Mouse (Mus musculus) hindbrain, embryonic 13.5 days (tissue): Measurements from ENCODE around the gene Rxfp3. TPM values are rescaled to one million over a fixed set of nuclear protein-coding genes. Genes with fewer than 3 reads are reported as not detected.

Experiments used
- ATAC-seq: fragments of 200-750 bp; cut with Nextera tagmentation; 2 replicates; pipeline ENCODE4 v1.8.0; 2017; ENCODE audit warnings: moderate TSS enrichment; ENCODE audit not compliant: low FRiP score
- H3K27ac ChIP-seq: fragments of 300-500 bp; sonication (generic); 2 replicates; pipeline ENCODE4 v1.5.1; 2015; ENCODE audit warnings: inconsistent platforms, mild to moderate bottlenecking, moderate library complexity
- H3K27me3 ChIP-seq: fragments of 300-500 bp; sonication (generic); 2 replicates; pipeline ENCODE4 v1.6.1; 2015; ENCODE audit warnings: mild to moderate bottlenecking, inconsistent platforms
- H3K36me3 ChIP-seq: fragments of 300-500 bp; sonication (generic); 2 replicates; pipeline ENCODE4 v1.6.1; 2015; ENCODE audit warnings: mild to moderate bottlenecking, inconsistent platforms
- H3K4me1 ChIP-seq: fragments of 300-500 bp; sonication (generic); replicated peaks from 2 replicates; pipeline ENCODE4 v1.6.1; 2015; ENCODE audit warnings: inconsistent platforms
- H3K4me2 ChIP-seq: fragments of 300-500 bp; sonication (generic); 2 replicates; pipeline ENCODE4 v1.6.1; 2015; ENCODE audit warnings: inconsistent platforms, mild to moderate bottlenecking, moderate library complexity
- H3K4me3 ChIP-seq: fragments of 300-500 bp; sonication (generic); 2 replicates; pipeline ENCODE4 v1.5.1; 2015; ENCODE audit warnings: mild to moderate bottlenecking, inconsistent platforms
- H3K9ac ChIP-seq: fragments of 300-500 bp; sonication (generic); 2 replicates; pipeline ENCODE4 v1.6.1; 2015; ENCODE audit warnings: mild to moderate bottlenecking, inconsistent platforms
- H3K9me3 ChIP-seq: fragments of 300-500 bp; sonication (generic); 2 replicates; pipeline ENCODE4 v1.6.1; 2016; ENCODE audit warnings: inconsistent platforms
- WGBS: fragments of 180-500 bp; shearing (Covaris S2); methylation state at CpG from one replicate; pipeline ENCODE4 v1.1.7; 2015; 5-methylcytosine and 5-hydroxymethylcytosine counted together
- polyA plus RNA-seq: library from polyadenylated mRNA; unstranded; fragments of >200 nt; fragmentation: Nextera tagmentation; extraction: Ambion mirVana; gene quantifications from 2 replicates; pipeline ENCODE4 v1.2.1, GENCODE M21; 2015

The Rxfp3 gene
- polyA plus RNA-seq = 3.9 and 4.2 TPM in 2 replicates

DNA sequence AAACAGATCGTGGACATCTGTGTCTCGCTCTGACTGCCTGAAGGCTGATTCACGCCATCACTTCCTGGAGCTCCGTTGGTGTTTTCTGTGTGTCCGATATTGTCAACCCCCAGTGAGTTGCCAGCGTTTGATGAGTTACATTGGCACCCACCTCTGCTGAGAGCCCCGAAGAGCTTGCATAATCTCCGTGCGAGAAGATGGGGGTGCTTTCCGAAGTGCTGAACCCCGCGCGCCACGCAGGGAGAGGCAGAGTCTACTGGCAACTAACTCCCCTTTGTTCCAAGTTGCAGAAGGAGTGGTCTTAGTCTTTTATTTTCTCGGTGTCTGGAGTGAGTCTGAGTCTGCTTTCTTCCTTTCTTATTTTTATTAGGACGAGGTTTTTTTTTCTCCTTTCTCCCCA is at the start of gene Rxfp3:
Rxfp3 (minus strand) TSS at position 281 of the 400 bp plus-strand sequence.
- Histone ChIP-seq H3K4me3 (peak within 1 kb of the TSS; percentile 43), H3K4me1 (peaks cover 25% of the 10 kb centered on the region), H3K4me2 (peak within 1 kb of the TSS; percentile 80), H3K9me3 (no peaks in the 10 kb centered on the region), H3K36me3 (no peaks in the 10 kb centered on the region), H3K27ac (no peak within 1 kb of the TSS), H3K27me3 (peaks cover 53% of the 10 kb centered on the region), H3K9ac (peak within 1 kb of the TSS; percentile 63)
- no peak for ATAC-seq
- WGBS = 3% methylated on average over 16 of the region's 16 CpGs

DNA sequence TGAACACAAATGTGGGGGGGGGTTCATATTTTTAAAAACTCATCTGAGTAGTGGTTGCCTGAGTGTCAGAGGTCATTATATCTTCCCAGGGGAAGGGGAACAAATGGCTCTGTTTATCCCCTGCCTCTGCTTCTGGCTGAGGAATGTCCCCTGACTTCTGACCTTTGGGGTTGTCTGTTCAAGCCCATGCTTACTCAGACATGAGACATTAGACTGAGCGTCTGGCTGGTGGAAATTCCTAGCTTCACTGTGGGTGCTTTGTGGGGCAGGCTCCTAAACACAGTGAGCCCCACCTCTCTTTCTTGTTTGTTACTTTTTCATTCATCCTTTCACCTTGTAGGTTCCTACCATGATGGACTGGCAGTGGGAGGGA is 47.2 kb upstream of the Rxfp3 start:
- Histone ChIP-seq H3K4me2 (no peak overlapping the region), H3K36me3 (no peaks in the 10 kb centered on the region), H3K9me3 (no peaks in the 10 kb centered on the region), H3K4me3 (no peak overlapping the region), H3K27me3 (no peaks in the 10 kb centered on the region), H3K4me1 (peaks cover 22% of the 10 kb centered on the region), H3K27ac (peak overlapping the region; percentile 32; the same call in 1 of the 2 replicates), H3K9ac (no peak overlapping the region)
- 13% methylated on average over 1 of the region's 1 CpGs for WGBS
- no peak for ATAC-seq

DNA sequence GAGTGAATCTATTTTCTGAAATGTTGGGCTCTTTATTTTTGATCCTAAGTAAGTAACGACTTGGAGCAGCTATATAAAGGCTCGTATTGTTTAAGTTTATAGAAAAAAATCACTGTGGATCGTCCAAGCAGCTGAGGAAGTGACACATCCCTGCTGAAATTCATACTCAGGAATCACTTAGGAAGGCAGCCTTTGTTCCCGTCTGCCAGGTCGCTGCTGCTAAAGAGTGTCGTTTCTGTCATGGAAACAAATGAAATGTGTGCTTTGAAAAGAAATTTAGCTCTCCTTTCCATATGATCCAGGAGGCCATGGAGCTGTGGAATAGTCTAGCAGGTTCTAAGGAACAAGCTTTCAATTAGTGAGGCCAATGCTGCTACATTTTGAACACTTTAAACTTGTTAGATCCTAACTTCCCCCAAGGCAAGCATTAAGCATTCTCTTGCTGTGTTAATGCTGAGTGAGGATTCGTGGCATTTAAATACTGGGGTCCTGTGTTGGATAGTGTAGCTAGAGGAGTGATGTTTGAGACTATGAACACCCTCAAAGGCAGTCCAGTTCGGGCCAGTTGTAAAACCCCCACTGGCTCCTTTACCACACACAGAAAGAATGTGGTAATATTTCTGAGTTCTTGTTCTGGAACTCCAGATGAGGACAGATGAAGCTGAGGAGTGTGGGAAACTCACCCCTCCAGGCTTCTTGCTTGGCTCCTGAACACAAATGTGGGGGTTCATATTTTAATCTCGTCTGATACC is 46.6 kb upstream of the Rxfp3 start:
- H3K4me2 ChIP-seq = no peak overlapping the region
- no peaks in the 10 kb centered on the region for H3K9me3 ChIP-seq
- no peaks in the 10 kb centered on the region for H3K27me3 ChIP-seq
- no peak for ATAC-seq
- H3K27ac ChIP-seq = peak overlapping the region; percentile 32; the same call in 1 of the 2 replicates
- peaks cover 22% of the 10 kb centered on the region for H3K4me1 ChIP-seq
- no peak overlapping the region for H3K9ac ChIP-seq
- no peaks in the 10 kb centered on the region for H3K36me3 ChIP-seq
- H3K4me3 ChIP-seq = no peak overlapping the region
- 31% methylated on average over 9 of the region's 9 CpGs for WGBS

DNA sequence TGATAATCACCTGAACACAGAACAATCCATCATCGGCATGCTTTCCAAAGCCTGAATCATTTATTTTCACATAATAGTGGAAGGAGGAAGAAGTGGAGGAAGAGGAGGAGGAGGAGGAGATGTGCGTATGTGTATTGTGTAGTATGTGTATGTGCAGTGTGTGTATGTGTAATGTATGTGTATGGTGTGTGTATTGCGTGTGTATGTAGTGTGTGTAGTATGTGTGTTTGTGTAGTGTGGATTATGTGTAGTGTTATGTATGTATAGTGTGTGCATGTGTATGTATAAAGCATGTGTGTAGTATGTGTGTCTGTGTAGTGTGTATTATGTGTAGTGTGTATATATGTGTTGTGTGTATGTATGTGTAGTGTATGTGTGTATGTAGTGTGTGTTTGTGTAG is 45.9 kb upstream of the Rxfp3 start:
- Histone ChIP-seq H3K9me3 (no peaks in the 10 kb centered on the region), H3K4me1 (peaks cover 22% of the 10 kb centered on the region), H3K9ac (no peak overlapping the region), H3K36me3 (no peaks in the 10 kb centered on the region), H3K4me3 (no peak overlapping the region), H3K27me3 (no peaks in the 10 kb centered on the region), H3K4me2 (no peak overlapping the region), H3K27ac (peak overlapping the region; percentile 48; the same call in 1 of the 2 replicates)
- ATAC-seq = peak; percentile 48
- 77% methylated on average over 3 of the region's 3 CpGs for WGBS

DNA sequence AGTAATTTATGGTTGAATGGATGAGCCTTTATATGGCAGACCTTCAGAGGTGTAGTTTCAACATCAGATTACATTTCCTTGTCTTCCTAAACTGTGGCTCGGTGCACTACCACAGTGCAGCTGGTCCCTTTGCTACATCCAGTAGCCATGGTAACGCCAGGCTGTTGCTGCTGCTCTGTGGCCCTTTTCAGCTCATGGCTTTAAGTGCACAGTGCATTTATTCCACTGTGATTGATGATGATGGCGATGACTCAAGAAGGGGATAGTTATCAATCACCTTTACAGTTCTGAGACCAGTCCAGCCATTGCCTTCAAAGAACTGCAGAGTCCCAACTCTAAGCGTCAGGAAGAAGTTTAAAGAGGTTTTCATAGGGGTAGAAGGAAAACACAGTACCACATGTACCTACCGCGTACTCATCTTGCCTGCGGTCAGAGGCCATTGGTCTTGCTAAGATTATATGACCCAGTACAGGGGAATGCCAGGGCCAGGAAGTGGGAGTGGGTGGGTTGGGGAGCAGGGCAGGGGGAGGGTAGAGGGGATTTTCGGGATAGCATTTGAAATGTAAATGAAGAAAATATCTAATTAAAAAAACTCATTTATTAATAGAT is 45.3 kb upstream of the Rxfp3 start:
- no peak overlapping the region for H3K4me3 ChIP-seq
- no peak overlapping the region for H3K9ac ChIP-seq
- 0 out of 2 replicates have a peak overlapping the region, but pooled peaks have one; percentile 13 for H3K4me2 ChIP-seq
- no peaks in the 10 kb centered on the region for H3K27me3 ChIP-seq
- peaks cover 24% of the 10 kb centered on the region for H3K4me1 ChIP-seq
- no peaks in the 10 kb centered on the region for H3K36me3 ChIP-seq
- H3K9me3 ChIP-seq = no peaks in the 10 kb centered on the region
- peak; percentile 94 for ATAC-seq
- peak overlapping the region; percentile 48 for H3K27ac ChIP-seq
- 36% methylated on average over 8 of the region's 8 CpGs for WGBS

DNA sequence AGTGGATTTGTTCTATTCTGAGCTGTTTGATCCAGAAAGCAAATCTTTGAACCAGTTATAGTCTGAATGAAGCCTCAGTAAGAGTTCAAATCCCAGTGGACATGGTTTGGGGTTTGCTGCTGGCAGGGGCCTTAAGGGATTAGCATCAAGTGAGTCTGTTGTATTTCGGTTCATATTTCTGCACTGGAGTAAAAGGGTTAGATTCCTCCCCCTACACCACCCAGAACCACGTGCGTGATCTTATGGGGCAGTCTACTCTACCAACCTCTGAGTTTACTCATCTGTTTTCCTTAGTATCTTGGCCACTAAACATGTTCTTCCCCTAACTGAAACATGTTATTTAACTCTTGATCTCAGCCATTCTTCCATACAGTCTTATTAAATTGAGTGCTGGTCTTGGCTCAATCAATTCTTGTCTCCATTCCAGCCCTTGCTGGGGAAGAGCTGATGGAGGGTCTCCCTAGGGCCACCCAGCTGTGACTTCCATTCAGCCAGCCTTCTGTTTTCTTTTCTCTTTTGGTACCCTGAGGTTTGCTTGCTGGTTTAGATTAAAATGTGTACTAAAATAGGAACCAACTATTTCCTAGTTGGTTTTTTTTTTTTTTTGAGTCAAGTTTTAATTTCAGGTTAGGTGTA is 38.1 kb upstream of the Rxfp3 start:
- H3K4me1 ChIP-seq = 0 out of 2 replicates have a peak, but pooled peaks cover 4% of the 10 kb centered on the region
- no peaks in the 10 kb centered on the region for H3K27me3 ChIP-seq
- no peak overlapping the region for H3K9ac ChIP-seq
- H3K4me3 ChIP-seq = no peak overlapping the region
- no peak for ATAC-seq
- WGBS = 83% methylated on average over 3 of the region's 3 CpGs
- H3K27ac ChIP-seq = no peak overlapping the region
- no peak overlapping the region for H3K4me2 ChIP-seq
- H3K36me3 ChIP-seq = no peaks in the 10 kb centered on the region
- no peaks in the 10 kb centered on the region for H3K9me3 ChIP-seq

DNA sequence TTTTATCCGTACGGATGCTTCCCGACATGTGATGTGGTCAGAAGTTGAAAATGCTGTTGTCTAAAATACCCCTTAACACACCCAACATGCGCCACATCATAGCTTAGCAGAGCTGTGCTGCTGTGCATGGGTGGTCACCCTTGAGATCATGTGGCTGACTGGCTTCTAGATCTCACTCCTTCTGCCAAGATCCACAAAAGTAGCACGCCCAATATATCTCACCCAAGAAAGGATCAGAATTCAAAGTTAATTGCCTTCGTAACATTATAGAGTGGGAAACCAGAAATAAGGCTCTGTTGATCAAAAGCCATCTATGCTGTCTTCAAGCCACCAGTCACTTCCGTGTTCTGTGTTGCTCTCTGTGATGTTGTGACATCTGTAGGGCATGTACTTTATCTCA is 30.1 kb upstream of the Rxfp3 start:
- peaks cover 28% of the 10 kb centered on the region for H3K4me1 ChIP-seq
- no peaks in the 10 kb centered on the region for H3K27me3 ChIP-seq
- no peak for ATAC-seq
- WGBS = 91% methylated on average over 7 of the region's 7 CpGs
- no peak overlapping the region for H3K9ac ChIP-seq
- H3K4me2 ChIP-seq = no peak overlapping the region
- no peak overlapping the region for H3K27ac ChIP-seq
- H3K36me3 ChIP-seq = no peaks in the 10 kb centered on the region
- H3K4me3 ChIP-seq = no peak overlapping the region
- H3K9me3 ChIP-seq = no peaks in the 10 kb centered on the region

DNA sequence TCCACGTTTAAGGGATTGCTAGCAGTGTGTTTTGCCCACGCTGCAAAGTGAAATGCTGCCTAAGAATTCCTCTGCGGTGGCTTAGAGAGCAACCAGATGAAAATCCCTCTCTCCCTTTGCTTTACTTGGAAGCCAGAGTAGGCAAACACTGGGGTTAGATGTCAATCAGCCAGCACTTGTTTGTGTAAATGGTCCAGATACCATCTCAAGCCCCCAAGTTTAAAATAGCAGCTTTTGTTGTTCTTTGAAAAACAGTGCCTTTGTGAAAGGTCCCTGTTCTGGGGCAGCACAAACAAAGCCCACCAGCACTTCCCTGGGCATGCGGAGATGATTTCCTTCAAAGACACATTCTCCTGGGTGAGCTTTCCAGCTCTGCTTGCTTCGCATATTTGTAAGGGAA is 28.5 kb upstream of the Rxfp3 start:
- H3K4me1 ChIP-seq = peaks cover 28% of the 10 kb centered on the region
- ATAC-seq = 0 out of 2 replicates have a peak, but pooled peaks have one; percentile 0
- WGBS = 8% methylated on average over 5 of the region's 5 CpGs
- peak overlapping the region; percentile 66; the same call in 1 of the 2 replicates for H3K9ac ChIP-seq
- peak overlapping the region; percentile 57 for H3K4me2 ChIP-seq
- no peaks in the 10 kb centered on the region for H3K36me3 ChIP-seq
- no peaks in the 10 kb centered on the region for H3K9me3 ChIP-seq
- peak overlapping the region; percentile 34 for H3K4me3 ChIP-seq
- H3K27me3 ChIP-seq = no peaks in the 10 kb centered on the region
- peak overlapping the region; percentile 50 for H3K27ac ChIP-seq

DNA sequence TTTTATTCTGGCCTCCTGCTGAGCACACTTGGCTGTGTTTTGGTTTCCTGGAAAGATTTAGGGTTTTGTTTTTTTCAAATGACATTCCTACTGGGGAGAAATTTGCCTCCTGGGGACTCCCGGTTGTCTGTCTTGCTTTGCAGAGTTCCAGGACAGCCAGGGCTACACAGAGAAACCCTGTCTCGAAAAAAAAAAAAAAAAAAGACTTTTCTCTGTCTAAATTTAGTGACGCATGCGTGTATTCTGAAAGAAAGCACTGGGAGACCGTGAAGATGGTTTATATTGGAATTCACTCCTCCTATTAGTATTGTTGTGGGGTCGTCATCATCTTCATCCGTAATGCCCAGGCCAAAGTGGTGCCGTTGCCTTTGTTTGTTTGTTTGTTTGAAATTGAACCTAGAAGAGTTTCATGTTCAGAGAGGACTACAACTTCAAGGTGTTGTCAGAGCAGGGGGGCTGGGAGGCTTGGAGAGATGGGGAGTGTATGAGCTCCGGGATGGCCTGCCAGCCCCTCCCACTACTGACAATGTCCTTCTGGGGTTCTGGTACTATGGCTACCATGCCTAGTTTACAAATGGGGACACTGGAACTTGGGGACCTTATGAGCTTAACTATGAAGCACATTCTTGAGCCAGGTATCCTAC is 27.9 kb upstream of the Rxfp3 start:
- Histone ChIP-seq H3K4me2 (peak overlapping the region; percentile 57), H3K4me1 (peaks cover 28% of the 10 kb centered on the region), H3K9ac (peak overlapping the region; percentile 66), H3K4me3 (peak overlapping the region; percentile 34), H3K27me3 (no peaks in the 10 kb centered on the region), H3K36me3 (no peaks in the 10 kb centered on the region), H3K27ac (peak overlapping the region; percentile 50), H3K9me3 (no peaks in the 10 kb centered on the region)
- 6% methylated on average over 9 of the region's 9 CpGs for WGBS
- ATAC-seq = peak; percentile 15; the same call in 1 of the 2 replicates

DNA sequence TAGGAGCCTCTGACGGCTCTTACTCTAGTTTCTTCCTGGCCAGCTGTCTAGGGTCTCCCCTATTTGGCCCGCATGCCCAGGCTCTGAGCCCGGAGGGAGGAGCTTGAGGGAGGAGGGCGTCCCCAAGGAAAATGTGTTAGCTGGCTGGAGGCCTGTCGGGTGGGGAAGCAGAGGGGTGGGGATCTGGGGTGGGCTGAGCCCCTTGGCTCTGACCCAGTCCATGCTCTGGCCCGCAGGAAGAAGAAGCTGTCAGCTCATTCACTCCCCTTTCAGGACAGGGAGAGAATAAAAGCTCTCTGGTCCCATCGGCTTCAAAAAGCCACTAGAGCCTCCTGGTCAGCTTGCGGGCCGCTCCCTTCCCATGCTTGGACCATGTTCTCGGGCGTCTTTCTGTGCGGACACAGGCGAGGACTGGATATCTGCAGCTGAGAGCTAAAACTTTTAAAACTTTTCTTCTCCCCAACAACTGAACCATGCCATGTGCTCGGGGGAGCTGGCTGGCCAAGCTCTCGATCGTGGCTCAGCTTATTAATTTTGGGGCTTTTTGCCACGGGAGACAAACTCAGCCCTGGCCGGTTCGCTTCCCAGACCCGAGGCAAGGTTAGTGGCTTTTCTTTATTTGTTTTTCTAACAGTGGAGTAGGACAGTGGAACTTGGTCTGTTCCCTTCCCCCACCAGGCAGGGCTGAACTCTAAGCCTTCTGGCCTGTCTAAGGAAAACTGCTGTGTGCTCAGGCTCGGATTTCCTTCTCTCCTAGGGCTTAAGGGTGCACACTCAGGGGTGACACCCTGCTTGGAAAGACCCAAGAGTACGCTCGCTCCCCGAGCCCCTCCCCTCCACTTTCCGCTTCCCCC is 27.0 kb upstream of the Rxfp3 start, which contains the start of gene Adamts12:
Adamts12 (plus strand) TSS at position 233 of the 854 bp plus-strand sequence.
- Histone ChIP-seq H3K4me2 (peak within 1 kb of the TSS; percentile 57), H3K36me3 (no peaks in the 10 kb centered on the region), H3K27me3 (no peaks in the 10 kb centered on the region), H3K9ac (peak within 1 kb of the TSS; percentile 66), H3K27ac (peak within 1 kb of the TSS; percentile 50), H3K4me3 (peak within 1 kb of the TSS; percentile 34), H3K4me1 (peaks cover 28% of the 10 kb centered on the region), H3K9me3 (no peaks in the 10 kb centered on the region)
- WGBS = 1% methylated on average over 24 of the region's 25 CpGs
- ATAC-seq = peak; percentile 90

DNA sequence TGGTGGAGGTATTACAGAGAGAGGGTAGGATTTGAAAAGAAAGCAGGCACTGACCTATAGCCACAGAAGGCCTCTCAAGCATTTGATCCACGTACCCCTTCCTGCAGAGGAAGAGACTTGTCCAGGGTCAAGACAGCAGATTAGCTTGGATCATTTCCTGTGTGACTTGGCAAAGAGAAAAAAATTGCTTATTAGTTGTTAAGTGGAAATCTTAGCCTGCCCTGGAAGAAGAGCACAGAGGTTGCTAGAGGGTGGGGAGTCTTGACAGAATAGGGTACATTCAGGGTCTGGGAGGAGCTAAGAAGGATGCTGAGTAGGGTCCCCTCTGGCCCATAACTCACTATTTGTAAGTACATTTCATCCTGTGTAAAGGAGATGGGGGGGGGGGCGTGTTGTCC is 26.4 kb upstream of the Rxfp3 start:
- Histone ChIP-seq H3K9me3 (no peaks in the 10 kb centered on the region), H3K9ac (no peak overlapping the region), H3K27me3 (no peaks in the 10 kb centered on the region), H3K27ac (no peak overlapping the region), H3K4me3 (no peak overlapping the region), H3K36me3 (no peaks in the 10 kb centered on the region), H3K4me1 (peaks cover 28% of the 10 kb centered on the region), H3K4me2 (peak overlapping the region; percentile 57)
- 65% methylated on average over 1 of the region's 2 CpGs for WGBS
- peak; percentile 5; the same call in 1 of the 2 replicates for ATAC-seq
